Mouse (Mus musculus) lung, postnatal 0 days (tissue): ENCODE measurements around the gene Gm44503. TPM values are rescaled to one million over a fixed set of nuclear protein-coding genes. Genes with fewer than 3 reads are reported as not detected.

Source experiments
- ATAC-seq: fragments of 200-750 bp; cut with Nextera tagmentation; 2 replicates; pipeline ENCODE4 v1.8.0; 2017; ENCODE audit warnings: moderate library complexity
- DNase-seq: peaks from one replicate; pipeline ENCODE4 v3.0.0-alpha.2; 2016; ENCODE audit warnings: low spot score
- H3K27ac ChIP-seq: fragments of 300-500 bp; sonication (generic); 2 replicates; pipeline ENCODE4 v1.5.1; 2014; ENCODE audit warnings: antibody characterized with exemption, mild to moderate bottlenecking, low read length, mixed read lengths
- H3K27me3 ChIP-seq: fragments of 300-500 bp; sonication (generic); replicated peaks from 2 replicates; pipeline ENCODE4 v1.6.1; 2014; ENCODE audit warnings: low read length, mixed read lengths; ENCODE audit not compliant: insufficient read depth
- H3K36me3 ChIP-seq: fragments of 300-500 bp; sonication (generic); 2 replicates; pipeline ENCODE4 v1.6.1; 2014; ENCODE audit warnings: low read length, mixed read lengths; ENCODE audit not compliant: insufficient read depth
- H3K4me1 ChIP-seq: fragments of 300-500 bp; sonication (generic); 2 replicates; pipeline ENCODE4 v1.6.1; 2014; ENCODE audit warnings: antibody characterized with exemption, low read depth, low read length, mixed read lengths; ENCODE audit not compliant: insufficient read depth
- H3K4me2 ChIP-seq: fragments of 300-500 bp; sonication (generic); replicated peaks from 2 replicates; pipeline ENCODE4 v1.6.1; 2014; ENCODE audit warnings: low read depth, mild to moderate bottlenecking, low read length, moderate library complexity, mixed read lengths
- H3K4me3 ChIP-seq: fragments of 300-500 bp; sonication (generic); 2 replicates; pipeline ENCODE4 v1.5.1; 2014; ENCODE audit warnings: low read depth, low read length
- H3K9ac ChIP-seq: fragments of 300-500 bp; sonication (generic); replicated peaks from 2 replicates; pipeline ENCODE4 v1.6.1; 2014; ENCODE audit warnings: low read depth, mild to moderate bottlenecking
- H3K9me3 ChIP-seq: fragments of 300-500 bp; sonication (generic); 2 replicates; pipeline ENCODE4 v1.6.1; 2016; ENCODE audit warnings: low read length, mixed read lengths
- CTCF ChIP-seq: IDR thresholded peaks from 2 replicates; pipeline ENCODE4 v1.5.1; 2016; ENCODE audit warnings: antibody characterized with exemption, mild to moderate bottlenecking
- EP300 ChIP-seq: IDR thresholded peaks from 2 replicates; pipeline ENCODE4 v1.6.1; 2016; ENCODE audit warnings: antibody characterized with exemption, mild to moderate bottlenecking, control low read depth
- WGBS: fragments of 180-500 bp; shearing (Covaris S2); extraction: QIAGEN DNeasy Blood & Tissue Kit; methylation state at CpG from one replicate; pipeline ENCODE4 v1.1.7; 2014; 5-methylcytosine and 5-hydroxymethylcytosine counted together
- polyA plus RNA-seq: library from polyadenylated mRNA; unstranded; fragments of >200 nt; fragmentation: Nextera tagmentation; extraction: Ambion mirVana; gene quantifications from 2 replicates; pipeline ENCODE4 v1.2.1, GENCODE M21; 2015

The Gm44503 gene
- polyA plus RNA-seq, 1 experiment from 2014 or later: not detected

DNA sequence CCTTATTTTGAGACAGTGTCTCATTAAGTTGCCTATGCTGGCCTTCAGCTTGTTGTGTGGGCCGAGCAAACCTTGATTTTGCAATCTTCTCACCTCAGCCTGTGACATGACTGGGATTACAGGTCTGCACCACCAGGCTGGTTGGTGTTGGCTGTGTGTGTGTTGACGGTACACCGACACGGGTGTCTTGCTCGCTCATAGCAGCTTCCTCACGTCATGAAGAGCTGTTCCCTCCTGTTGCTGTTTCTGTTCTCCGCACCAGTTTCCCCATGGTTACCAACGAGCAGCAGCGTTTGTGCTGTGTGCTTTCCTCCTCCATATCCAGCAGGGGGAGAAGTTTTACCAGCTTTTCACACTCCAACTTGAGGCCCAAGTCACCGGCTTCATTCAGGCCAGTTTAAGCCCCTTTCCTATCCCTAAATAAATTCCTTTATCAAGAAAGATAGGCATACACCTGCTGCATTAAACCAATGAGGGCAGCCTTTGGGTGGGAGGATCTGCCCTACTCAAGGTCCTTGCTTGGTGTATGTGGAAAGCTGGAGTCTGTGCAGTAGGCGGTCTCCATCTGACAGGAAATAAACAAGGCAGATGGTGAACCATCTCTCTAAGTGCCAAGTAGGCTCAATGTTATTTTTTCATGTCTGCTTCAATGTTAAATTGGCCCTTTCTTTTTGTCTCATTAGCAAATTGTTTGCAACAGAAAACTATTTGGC lies 9.9 kb downstream of the Gm44503 start:
- Histone ChIP-seq H3K9ac (no peak overlapping the region), H3K27ac (no peak overlapping the region), H3K4me3 (no peak overlapping the region), H3K27me3 (no peaks in the 10 kb centered on the region), H3K4me2 (0 out of 2 replicates have a peak overlapping the region, but pooled peaks have one; percentile 20), H3K36me3 (no peaks in the 10 kb centered on the region), H3K4me1 (no peaks in the 10 kb centered on the region), H3K9me3 (no peaks in the 10 kb centered on the region)
- ATAC-seq (peak; percentile 84), DNase-seq (peak; percentile 92)
- no peak for TF ChIP-seq EP300
- peak; percentile 87 for TF ChIP-seq CTCF
- 24% methylated on average over 11 of the region's 11 CpGs for WGBS

DNA sequence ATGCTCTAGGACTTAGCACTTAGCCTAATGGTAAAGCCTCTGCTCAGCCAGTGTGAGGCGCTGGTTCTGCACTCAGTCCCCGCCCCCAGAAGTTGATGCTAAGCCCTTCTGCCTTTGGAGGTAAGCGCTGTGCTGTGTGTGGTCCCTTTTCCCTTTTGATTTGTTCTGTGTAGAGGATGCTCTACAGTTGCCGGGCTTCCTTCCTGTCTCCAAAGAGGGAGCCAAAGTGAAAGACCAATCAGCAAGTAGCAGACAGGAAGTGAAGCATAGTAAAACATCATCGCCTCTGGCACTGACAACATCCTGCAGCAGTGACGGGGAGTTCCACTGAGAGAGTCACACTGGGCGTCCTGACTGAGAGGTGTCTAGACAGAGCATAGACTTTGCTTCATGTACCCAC lies 11.2 kb downstream of the Gm44503 start:
- TF ChIP-seq CTCF (no peak), EP300 (no peak)
- H3K27ac ChIP-seq: no peak overlapping the region
- 51% methylated on average over 7 of the region's 7 CpGs for WGBS
- no peaks in the 10 kb centered on the region for H3K9me3 ChIP-seq
- no peaks in the 10 kb centered on the region for H3K36me3 ChIP-seq
- H3K4me2 ChIP-seq: no peak overlapping the region
- ATAC-seq: peak; percentile 59
- H3K4me3 ChIP-seq: no peak overlapping the region
- H3K4me1 ChIP-seq: no peaks in the 10 kb centered on the region
- peak; percentile 28 for DNase-seq
- H3K27me3 ChIP-seq: no peaks in the 10 kb centered on the region
- H3K9ac ChIP-seq: no peak overlapping the region

GRCm38 (mm10) chr9:72972435-72972834 lies 13.8 kb downstream of the Gm44503 start:
- no peak overlapping the region for H3K4me2 ChIP-seq
- H3K36me3 ChIP-seq: no peaks in the 10 kb centered on the region
- TF ChIP-seq EP300 (no peak), CTCF (no peak)
- no peak overlapping the region for H3K4me3 ChIP-seq
- ATAC-seq (no peak), DNase-seq (no peak)
- H3K9me3 ChIP-seq: no peaks in the 10 kb centered on the region
- no peaks in the 10 kb centered on the region for H3K27me3 ChIP-seq
- no peak overlapping the region for H3K27ac ChIP-seq
- WGBS: 83% methylated on average over 5 of the region's 5 CpGs
- H3K4me1 ChIP-seq: no peaks in the 10 kb centered on the region
- H3K9ac ChIP-seq: no peak overlapping the region

GRCm38 (mm10) chr9:72972984-72973383 lies 14.3 kb downstream of the Gm44503 start:
- Histone ChIP-seq H3K4me2 (no peak overlapping the region), H3K4me3 (no peak overlapping the region), H3K9ac (no peak overlapping the region), H3K27ac (no peak overlapping the region), H3K9me3 (no peaks in the 10 kb centered on the region), H3K27me3 (no peaks in the 10 kb centered on the region), H3K4me1 (no peaks in the 10 kb centered on the region), H3K36me3 (no peaks in the 10 kb centered on the region)
- TF ChIP-seq CTCF (no peak), EP300 (no peak)
- DNase-seq: no peak
- ATAC-seq: no peak

- H3K4me2 ChIP-seq: no peak overlapping the region
- H3K4me3 ChIP-seq: no peak overlapping the region
- no peak for DNase-seq
- TF ChIP-seq EP300: no peak
- no peak for TF ChIP-seq CTCF
- no peak overlapping the region for H3K27ac ChIP-seq
- 87% methylated on average over 5 of the region's 5 CpGs for WGBS
- no peaks in the 10 kb centered on the region for H3K9me3 ChIP-seq
- H3K9ac ChIP-seq: no peak overlapping the region
- H3K4me1 ChIP-seq: no peaks in the 10 kb centered on the region
- no peaks in the 10 kb centered on the region for H3K27me3 ChIP-seq
- no peaks in the 10 kb centered on the region for H3K36me3 ChIP-seq
- ATAC-seq: no peak
Observed at GRCm38 (mm10) chr9:72974734-72975133, 16.1 kb downstream of the Gm44503 start.

DNA sequence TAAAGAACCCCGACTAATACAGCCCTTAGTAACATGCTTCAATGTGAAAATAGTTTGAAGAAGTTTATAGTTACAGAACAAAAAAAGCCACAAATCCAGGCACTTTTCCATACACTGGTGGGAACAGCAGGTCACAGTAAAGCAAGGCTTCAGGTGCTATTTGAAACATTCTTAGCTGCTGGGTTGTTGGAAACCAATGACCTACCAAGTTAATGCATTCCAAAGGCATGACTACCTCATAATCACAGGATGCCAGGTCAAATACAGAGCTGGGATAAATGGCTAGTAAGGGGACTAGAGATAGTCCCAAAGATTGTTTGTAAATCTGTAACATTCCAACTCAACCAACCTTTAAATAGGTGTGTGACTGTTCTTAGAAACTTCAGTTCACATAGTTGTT lies 16.6 kb downstream of the Gm44503 start:
- WGBS: 89% methylated on average over 1 of the region's 1 CpGs

More for the DNA sequence above, 16.6 kb downstream of the Gm44503 start:
- TF ChIP-seq EP300 (no peak), CTCF (no peak)
- no peak for DNase-seq
- H3K27me3 ChIP-seq: no peaks in the 10 kb centered on the region
- no peaks in the 10 kb centered on the region for H3K4me1 ChIP-seq
- H3K4me3 ChIP-seq: no peak overlapping the region
- H3K9me3 ChIP-seq: no peaks in the 10 kb centered on the region
- no peak overlapping the region for H3K4me2 ChIP-seq
- H3K27ac ChIP-seq: no peak overlapping the region
- ATAC-seq: no peak
- H3K9ac ChIP-seq: no peak overlapping the region
- no peaks in the 10 kb centered on the region for H3K36me3 ChIP-seq
